Mouse (Mus musculus) neural tube, embryonic 15.5 days (tissue): ENCODE measurements around the gene Tsnax. TPM values are rescaled to one million over a fixed set of nuclear protein-coding genes. Genes with fewer than 3 reads are reported as not detected.

Experiments used
- ATAC-seq: fragments of 200-750 bp; cut with Nextera tagmentation; 2 replicates; pipeline ENCODE4 v1.8.0; 2017; ENCODE audit warnings: mild to moderate bottlenecking, moderate TSS enrichment, moderate library complexity; ENCODE audit not compliant: low FRiP score
- H3K27ac ChIP-seq: fragments of 300-500 bp; sonication (generic); replicated peaks from 2 replicates; pipeline ENCODE4 v1.5.1; 2015; ENCODE audit warnings: mild to moderate bottlenecking, inconsistent platforms
- H3K27me3 ChIP-seq: fragments of 300-500 bp; sonication (generic); replicated peaks from 2 replicates; pipeline ENCODE4 v1.6.1; 2015; ENCODE audit warnings: inconsistent platforms
- H3K36me3 ChIP-seq: fragments of 300-500 bp; sonication (generic); 2 replicates; pipeline ENCODE4 v1.6.1; 2015; ENCODE audit warnings: inconsistent platforms
- H3K4me1 ChIP-seq: fragments of 300-500 bp; sonication (generic); 2 replicates; pipeline ENCODE4 v1.6.1; 2015; ENCODE audit warnings: inconsistent platforms
- H3K4me2 ChIP-seq: fragments of 300-500 bp; sonication (generic); 2 replicates; pipeline ENCODE4 v1.6.1; 2015; ENCODE audit warnings: inconsistent platforms, mild to moderate bottlenecking, moderate library complexity
- H3K4me3 ChIP-seq: fragments of 300-500 bp; sonication (generic); replicated peaks from 2 replicates; pipeline ENCODE4 v1.5.1; 2015; ENCODE audit warnings: mild to moderate bottlenecking, inconsistent platforms
- H3K9ac ChIP-seq: fragments of 300-500 bp; sonication (generic); replicated peaks from 2 replicates; pipeline ENCODE4 v1.6.1; 2015; ENCODE audit warnings: mild to moderate bottlenecking, inconsistent platforms
- H3K9me3 ChIP-seq: fragments of 300-500 bp; sonication (generic); replicated peaks from 2 replicates; pipeline ENCODE4 v1.6.1; 2016; ENCODE audit warnings: inconsistent platforms
- WGBS: fragments of 180-500 bp; shearing (Covaris S2); methylation state at CpG from one replicate; pipeline ENCODE4 v1.1.7; 2015; ENCODE audit warnings: mixed read lengths; 5-methylcytosine and 5-hydroxymethylcytosine counted together
- polyA plus RNA-seq: library from polyadenylated mRNA; unstranded; fragments of >200 nt; fragmentation: Nextera tagmentation; extraction: Ambion mirVana; gene quantifications from 2 replicates; pipeline ENCODE4 v1.2.1, GENCODE M21; 2015

Tsnax gene
- polyA plus RNA-seq, 1 experiment from 2014 or later = 192 TPM

DNA sequence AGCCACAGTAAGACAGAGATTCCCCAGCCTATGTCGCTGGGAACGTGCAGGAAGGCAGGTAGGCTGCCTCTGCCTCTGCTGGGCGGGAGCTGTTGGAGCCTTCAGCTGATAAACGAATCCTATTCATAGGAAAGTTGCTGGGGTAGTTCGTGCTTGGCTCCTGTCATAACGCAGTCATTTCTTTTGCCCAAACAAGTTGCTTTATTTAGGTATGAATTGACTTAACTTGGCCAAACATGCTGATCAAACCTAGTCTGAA is 21.2 kb upstream of the Tsnax start:
- 44% methylated on average over 6 of the region's 6 CpGs for WGBS
- ATAC-seq = no peak
- Histone ChIP-seq H3K4me2 (no peak overlapping the region), H3K27me3 (peaks cover 5% of the 10 kb centered on the region; the same call in 1 of the 2 replicates), H3K9me3 (no peaks in the 10 kb centered on the region), H3K36me3 (no peaks in the 10 kb centered on the region), H3K27ac (no peak overlapping the region), H3K4me1 (0 out of 2 replicates have a peak, but pooled peaks cover 4% of the 10 kb centered on the region), H3K9ac (no peak overlapping the region), H3K4me3 (no peak overlapping the region)

DNA sequence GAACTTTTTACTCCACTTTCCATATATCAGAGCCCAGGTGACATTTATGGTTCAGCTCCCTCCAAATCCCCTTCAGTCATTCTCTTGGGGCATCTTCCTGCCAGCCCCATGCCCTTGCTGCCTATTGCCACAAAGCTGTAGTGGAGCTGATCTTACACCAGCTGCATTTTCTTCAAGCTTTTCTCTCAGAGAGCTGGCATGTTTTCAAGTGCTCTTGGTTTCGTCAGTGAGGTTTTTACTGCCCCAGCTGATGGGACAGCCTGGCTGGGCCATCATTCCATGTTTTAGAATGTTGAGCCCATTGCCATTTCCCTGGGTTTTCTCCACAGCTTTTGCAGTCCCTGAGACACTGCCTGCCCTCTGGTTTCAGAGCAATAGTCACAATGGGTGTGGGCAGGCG is 17.0 kb upstream of the Tsnax start:
- Histone ChIP-seq H3K4me2 (no peak overlapping the region), H3K9me3 (0 out of 2 replicates have a peak, but pooled peaks cover 4% of the 10 kb centered on the region), H3K27me3 (peaks cover 5% of the 10 kb centered on the region; the same call in 1 of the 2 replicates), H3K27ac (no peak overlapping the region), H3K4me3 (no peak overlapping the region), H3K4me1 (0 out of 2 replicates have a peak, but pooled peaks cover 4% of the 10 kb centered on the region), H3K9ac (no peak overlapping the region), H3K36me3 (no peaks in the 10 kb centered on the region)
- ATAC-seq = no peak
- 68% methylated on average over 2 of the region's 2 CpGs for WGBS

DNA sequence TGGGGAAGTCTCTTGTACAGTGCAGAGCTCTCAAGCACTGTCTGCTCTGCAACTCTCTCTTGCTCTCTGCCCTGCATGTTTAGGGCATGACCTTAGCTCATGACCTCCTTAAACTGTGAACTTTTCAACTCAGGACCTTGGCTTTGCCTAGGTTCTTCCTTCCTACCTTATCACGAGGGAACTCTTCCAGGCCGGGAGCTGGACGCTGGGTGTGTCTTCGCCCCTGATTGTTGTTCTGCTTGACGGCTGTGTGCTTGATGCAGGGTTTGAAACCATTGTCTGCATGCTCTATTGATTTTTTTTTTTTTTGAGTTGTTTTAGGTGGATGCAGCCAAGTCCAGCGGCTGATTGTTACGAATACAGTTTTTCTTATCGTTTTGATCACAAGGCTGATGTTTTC is 11.3 kb downstream of the Tsnax start:
- Histone ChIP-seq H3K27ac (no peak overlapping the region), H3K4me2 (no peak overlapping the region), H3K36me3 (peaks cover 50% of the 10 kb centered on the region), H3K27me3 (no peaks in the 10 kb centered on the region), H3K4me3 (no peak overlapping the region), H3K9ac (no peak overlapping the region), H3K4me1 (peaks cover 8% of the 10 kb centered on the region; the same call in 1 of the 2 replicates), H3K9me3 (no peaks in the 10 kb centered on the region)
- 93% methylated on average over 8 of the region's 8 CpGs for WGBS
- no peak for ATAC-seq

- Histone ChIP-seq H3K9ac (no peak overlapping the region), H3K4me1 (peaks cover 8% of the 10 kb centered on the region; the same call in 1 of the 2 replicates), H3K27ac (peak overlapping the region; percentile 58), H3K36me3 (peaks cover 71% of the 10 kb centered on the region), H3K27me3 (no peaks in the 10 kb centered on the region), H3K4me2 (no peak overlapping the region), H3K9me3 (no peaks in the 10 kb centered on the region), H3K4me3 (no peak overlapping the region)
- WGBS = 42% methylated on average over 3 of the region's 3 CpGs
- no peak for ATAC-seq
Measured at GRCm38 (mm10) chr8:125027211-125027610, 14.4 kb downstream of the Tsnax start.

DNA sequence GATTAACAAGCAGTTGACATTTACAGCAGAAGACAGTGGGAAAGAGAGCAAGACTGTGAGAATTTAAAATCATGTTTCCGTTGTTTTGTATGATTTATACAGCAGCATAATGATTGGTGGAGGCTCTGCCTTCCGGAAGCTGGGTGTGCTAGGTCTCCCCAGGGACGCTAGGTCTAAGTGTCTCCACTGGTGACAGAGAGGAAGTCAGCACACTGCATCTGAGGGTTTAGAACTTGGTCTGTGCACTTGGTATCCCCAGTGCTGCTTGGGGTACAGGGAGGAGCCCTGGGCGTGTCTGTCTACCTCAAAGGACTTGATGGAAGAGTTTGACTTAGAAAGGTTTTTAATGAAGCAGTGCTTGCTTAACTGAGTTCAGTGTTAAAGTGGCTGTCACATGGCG is 16.0 kb downstream of the Tsnax start:
- Histone ChIP-seq H3K4me3 (no peak overlapping the region), H3K27ac (no peak overlapping the region), H3K4me2 (no peak overlapping the region), H3K36me3 (peaks cover 83% of the 10 kb centered on the region), H3K4me1 (peaks cover 8% of the 10 kb centered on the region; the same call in 1 of the 2 replicates), H3K27me3 (no peaks in the 10 kb centered on the region), H3K9ac (no peak overlapping the region), H3K9me3 (no peaks in the 10 kb centered on the region)
- WGBS = 94% methylated on average over 5 of the region's 5 CpGs
- ATAC-seq = no peak

- Histone ChIP-seq H3K9me3 (no peaks in the 10 kb centered on the region), H3K4me3 (no peak overlapping the region), H3K27me3 (no peaks in the 10 kb centered on the region), H3K27ac (no peak overlapping the region), H3K9ac (no peak overlapping the region), H3K4me2 (no peak overlapping the region), H3K4me1 (peaks cover 8% of the 10 kb centered on the region; the same call in 1 of the 2 replicates), H3K36me3 (peaks cover 79% of the 10 kb centered on the region)
- ATAC-seq = no peak
- 81% methylated on average over 5 of the region's 5 CpGs for WGBS
Measured at GRCm38 (mm10) chr8:125031276-125031675, 18.5 kb downstream of the Tsnax start.

DNA sequence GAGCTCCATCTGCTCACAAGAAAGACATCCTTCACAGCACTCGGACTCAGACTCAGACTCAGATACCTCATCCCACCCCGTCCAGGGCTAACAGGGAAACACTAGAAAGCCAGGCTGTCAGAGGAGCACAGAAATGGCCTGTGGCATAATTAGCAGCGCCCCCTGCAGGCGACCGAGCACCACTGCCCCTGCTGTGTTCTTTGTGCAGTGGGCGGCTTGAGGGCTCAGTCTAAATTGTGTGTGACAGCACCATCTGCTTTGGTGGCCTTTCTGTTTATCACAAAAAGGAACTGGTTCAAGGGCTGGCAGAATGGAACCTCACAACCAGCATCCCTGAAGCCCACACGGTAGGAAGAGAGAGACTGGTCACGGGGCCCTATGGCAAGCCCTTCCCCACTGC is 21.9 kb downstream of the Tsnax start:
- H3K27ac ChIP-seq = no peak overlapping the region
- no peak overlapping the region for H3K4me3 ChIP-seq
- WGBS = 25% methylated on average over 8 of the region's 8 CpGs

DNA sequence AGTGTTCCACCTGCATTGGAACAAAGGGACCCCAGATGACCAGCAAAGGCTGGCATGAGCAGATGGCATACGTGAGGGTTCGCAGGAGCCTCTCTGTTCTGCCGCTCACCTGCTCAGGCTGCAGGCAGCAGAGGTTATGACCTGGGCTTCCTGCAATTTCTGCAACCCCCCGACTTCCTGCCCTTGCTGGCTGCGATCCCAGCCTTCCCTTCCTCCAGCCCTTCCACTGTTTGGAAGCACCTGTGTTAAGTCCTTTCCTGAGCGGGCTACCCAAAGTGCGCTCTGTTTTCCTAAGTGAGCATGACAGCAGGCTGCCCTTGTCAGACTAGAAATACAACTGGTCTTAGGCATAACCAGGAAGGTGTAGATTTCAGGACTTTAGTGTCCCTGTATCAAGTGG is 24.3 kb downstream of the Tsnax start:
- WGBS = 91% methylated on average over 7 of the region's 7 CpGs
- Histone ChIP-seq H3K4me2 (no peak overlapping the region), H3K9me3 (no peaks in the 10 kb centered on the region), H3K4me1 (no peaks in the 10 kb centered on the region), H3K4me3 (no peak overlapping the region), H3K9ac (no peak overlapping the region), H3K36me3 (peaks cover 61% of the 10 kb centered on the region), H3K27ac (no peak overlapping the region; the same call in 1 of the 2 replicates), H3K27me3 (no peaks in the 10 kb centered on the region)
- ATAC-seq = no peak

More for the DNA sequence above, 21.9 kb downstream of the Tsnax start:
- no peak overlapping the region for H3K4me2 ChIP-seq
- no peaks in the 10 kb centered on the region for H3K4me1 ChIP-seq
- H3K36me3 ChIP-seq = peaks cover 74% of the 10 kb centered on the region
- ATAC-seq = no peak
- no peaks in the 10 kb centered on the region for H3K27me3 ChIP-seq
- H3K9me3 ChIP-seq = no peaks in the 10 kb centered on the region
- no peak overlapping the region for H3K9ac ChIP-seq

DNA sequence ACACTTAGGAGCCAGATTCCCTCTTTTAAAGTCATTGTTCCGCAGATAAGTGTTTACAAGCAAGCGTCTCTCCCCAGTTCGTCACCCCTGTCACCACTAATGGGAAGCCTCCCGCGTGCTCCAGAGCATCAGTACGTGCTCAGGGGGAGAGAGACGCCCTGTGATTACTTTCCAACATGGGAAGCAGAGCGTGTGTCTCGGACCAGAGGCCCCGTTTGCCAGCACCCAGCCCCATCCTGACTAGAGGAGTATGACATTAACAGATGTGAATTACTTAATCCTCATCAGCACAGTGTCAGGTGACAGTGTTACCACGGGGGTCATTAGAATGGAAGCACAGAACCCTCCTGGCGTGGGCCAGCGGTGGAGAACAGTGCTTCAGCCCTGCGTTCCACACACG is 25.9 kb downstream of the Tsnax start:
- WGBS = 89% methylated on average over 15 of the region's 15 CpGs
- H3K4me2 ChIP-seq = no peak overlapping the region

DNA sequence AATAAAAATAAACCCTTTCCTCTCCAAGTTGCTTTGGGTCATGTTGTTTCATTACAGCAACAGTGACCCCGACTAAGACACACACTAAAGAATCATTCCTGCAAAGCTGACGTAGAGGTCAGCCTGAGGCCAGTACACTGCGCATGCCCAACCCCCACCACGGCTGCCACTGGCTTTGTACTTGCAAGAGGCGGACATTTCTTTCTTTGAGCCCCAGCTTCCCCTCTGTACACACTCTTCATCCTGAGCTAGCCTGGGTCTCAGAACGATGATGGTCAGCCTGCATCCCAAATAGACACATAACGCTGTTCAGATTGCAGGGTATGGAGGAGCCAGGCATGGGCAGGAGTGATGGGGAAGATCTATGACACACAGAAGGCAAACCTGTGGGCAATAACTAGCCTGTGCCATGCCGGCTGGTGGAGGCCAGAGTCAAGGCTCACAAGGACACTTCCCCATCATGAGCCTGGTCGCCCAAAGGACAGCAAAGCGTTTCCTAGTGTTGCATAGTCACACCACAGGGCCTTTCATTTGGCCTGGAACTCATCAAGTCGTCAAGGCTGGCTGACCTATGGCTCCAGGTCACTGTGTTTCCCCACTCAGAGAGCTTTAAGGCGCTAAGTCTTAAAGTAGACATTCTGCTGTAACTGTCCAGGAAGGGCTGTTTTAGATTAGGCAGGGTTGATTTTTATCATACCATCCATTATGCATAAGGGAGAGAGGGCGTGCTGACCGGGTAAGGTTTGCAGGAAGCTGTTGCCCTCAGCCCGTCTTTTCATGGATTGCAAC is 28.0 kb downstream of the Tsnax start:
- H3K4me3 ChIP-seq = no peak overlapping the region
- ATAC-seq = no peak
- H3K27me3 ChIP-seq = no peaks in the 10 kb centered on the region
- no peaks in the 10 kb centered on the region for H3K9me3 ChIP-seq
- no peaks in the 10 kb centered on the region for H3K4me1 ChIP-seq
- peaks cover 32% of the 10 kb centered on the region for H3K36me3 ChIP-seq
- H3K4me2 ChIP-seq = no peak overlapping the region
- no peak overlapping the region for H3K27ac ChIP-seq
- no peak overlapping the region for H3K9ac ChIP-seq
- WGBS = 82% methylated on average over 15 of the region's 15 CpGs

More for the DNA sequence above, 25.9 kb downstream of the Tsnax start:
- no peak overlapping the region for H3K27ac ChIP-seq
- H3K9ac ChIP-seq = no peak overlapping the region
- no peaks in the 10 kb centered on the region for H3K4me1 ChIP-seq
- peaks cover 46% of the 10 kb centered on the region for H3K36me3 ChIP-seq
- no peak for ATAC-seq
- H3K9me3 ChIP-seq = no peaks in the 10 kb centered on the region
- H3K27me3 ChIP-seq = no peaks in the 10 kb centered on the region
- H3K4me3 ChIP-seq = no peak overlapping the region

- Histone ChIP-seq H3K27me3 (no peaks in the 10 kb centered on the region), H3K9ac (no peak overlapping the region), H3K27ac (no peak overlapping the region), H3K4me3 (no peak overlapping the region), H3K4me2 (no peak overlapping the region), H3K9me3 (no peaks in the 10 kb centered on the region), H3K4me1 (no peaks in the 10 kb centered on the region), H3K36me3 (peaks cover 29% of the 10 kb centered on the region)
- no peak for ATAC-seq
- 68% methylated on average over 2 of the region's 2 CpGs for WGBS
Measured at GRCm38 (mm10) chr8:125041496-125041895, 28.7 kb downstream of the Tsnax start.

DNA sequence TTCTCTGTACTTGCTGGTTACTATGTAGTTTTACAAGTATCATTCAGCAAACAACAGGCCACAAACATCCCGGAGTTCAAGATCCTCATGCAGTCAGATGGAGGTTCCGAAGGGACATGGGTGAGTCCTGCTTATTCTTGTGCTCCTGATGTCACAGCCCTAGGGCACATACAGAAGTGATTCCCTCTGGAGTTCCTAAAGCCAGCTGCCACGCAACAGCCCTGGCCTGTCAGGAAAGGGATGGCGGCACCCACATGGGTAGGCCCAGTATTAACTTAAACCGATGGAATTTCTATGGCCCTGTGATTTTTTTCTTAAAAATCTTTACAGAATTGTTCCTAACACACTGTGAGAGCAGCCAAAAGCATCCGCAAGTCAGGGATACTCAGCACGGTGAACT is 30.6 kb downstream of the Tsnax start:
- Histone ChIP-seq H3K4me1 (no peaks in the 10 kb centered on the region), H3K27ac (0 out of 2 replicates have a peak overlapping the region, but pooled peaks have one; percentile 33), H3K4me2 (no peak overlapping the region), H3K4me3 (no peak overlapping the region), H3K27me3 (no peaks in the 10 kb centered on the region), H3K9ac (no peak overlapping the region), H3K36me3 (peaks cover 21% of the 10 kb centered on the region), H3K9me3 (no peaks in the 10 kb centered on the region)
- no peak for ATAC-seq
- WGBS = 84% methylated on average over 7 of the region's 7 CpGs
